Mouse (Mus musculus): ENCODE results near the gene Prpf19. TPM values are rescaled to one million over a fixed set of nuclear protein-coding genes. Genes with fewer than 3 reads are reported as not detected.

Prpf19 gene
- total RNA-seq, 2 experiments from 2014 or later, result 195 to 208 TPM

DNA sequence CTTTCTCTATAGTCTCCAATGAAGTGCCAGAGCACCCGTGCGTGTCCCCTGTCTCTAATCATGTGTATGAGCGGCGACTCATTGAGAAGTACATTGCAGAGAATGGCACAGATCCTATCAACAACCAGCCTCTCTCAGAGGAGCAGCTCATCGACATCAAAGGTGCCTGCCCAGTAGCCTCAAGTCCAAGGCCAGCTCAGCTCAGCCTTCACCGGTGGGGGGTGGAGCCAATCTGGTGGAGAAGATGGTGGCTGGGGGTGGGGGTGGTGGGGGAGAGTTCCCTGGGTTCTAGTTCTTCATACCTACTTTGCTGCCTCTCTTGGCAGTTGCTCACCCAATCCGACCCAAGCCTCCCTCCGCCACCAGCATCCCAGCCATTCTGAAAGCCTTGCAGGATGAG is 2.5 kb downstream of the Prpf19 start:
- intact Hi-C loops (cut with DNase I), result no loop called here

DNA sequence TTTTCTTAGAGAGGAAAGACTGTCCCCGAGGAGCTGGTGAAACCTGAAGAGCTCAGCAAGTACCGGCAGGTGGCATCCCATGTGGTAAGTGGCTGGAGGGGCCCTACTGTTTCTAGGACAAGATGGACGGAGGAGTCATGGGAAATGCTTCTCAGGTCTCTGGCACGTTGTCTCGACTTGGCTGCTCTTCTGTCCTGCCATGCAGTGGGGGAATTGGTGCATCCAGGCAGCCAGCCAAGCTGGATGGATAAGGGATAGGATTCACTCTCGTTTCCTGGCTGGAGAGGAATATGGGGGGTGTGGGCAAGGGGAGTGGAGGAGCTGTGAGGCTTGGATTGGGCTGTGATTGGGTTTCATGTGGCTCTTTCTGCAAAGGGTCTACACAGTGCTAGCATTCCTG is 5.3 kb downstream of the Prpf19 start:
- H3K4me3 ChIP-seq, result no peak overlapping the region
- no peak for DNase-seq (ENCODE audit: extremely low spot score in 1 of 2, low spot score in 2 of 2)
- intact Hi-C loops (cut with DNase I), result no loop called here

More for the DNA sequence above, 2.5 kb downstream of the Prpf19 start:
- H3K27ac ChIP-seq, result no peak overlapping the region
- H3K4me3 ChIP-seq, result no peak overlapping the region
- no peak for TF ChIP-seq CTCF (IDR thresholded peaks at IDR 0.05)
- DNase-seq (ENCODE audit: extremely low spot score in 1 of 2, low spot score in 2 of 2), result no peak

DNA sequence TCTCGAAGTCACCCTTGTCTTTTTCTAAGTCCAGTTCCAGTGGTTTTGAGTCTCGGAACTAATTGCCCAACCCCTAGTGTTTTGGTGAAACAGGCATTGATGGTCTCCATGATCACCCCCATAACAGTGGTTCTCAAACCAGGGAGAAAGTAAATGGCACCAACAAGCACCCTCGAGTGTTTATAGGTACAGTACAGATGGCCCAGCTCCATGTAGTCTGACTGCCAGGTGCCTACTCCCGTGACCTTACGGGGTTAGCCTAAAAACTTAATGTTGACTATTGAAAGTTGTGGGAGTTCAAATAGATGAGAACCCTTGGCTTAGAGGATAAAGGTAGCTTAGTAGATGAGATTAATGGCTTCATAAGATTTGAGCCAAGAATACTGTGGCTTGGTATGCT is 6.0 kb downstream of the Prpf19 start:
- no peak overlapping the region for H3K27ac ChIP-seq
- no peak for DNase-seq (ENCODE audit: extremely low spot score in 1 of 2, low spot score in 2 of 2)
- H3K4me3 ChIP-seq, result no peak overlapping the region
- TF ChIP-seq CTCF (IDR thresholded peaks at IDR 0.05), result no peak
- intact Hi-C loops (cut with DNase I), result no loop called here

More for the DNA sequence above, 5.3 kb downstream of the Prpf19 start:
- TF ChIP-seq CTCF (IDR thresholded peaks at IDR 0.05), result no peak
- H3K27ac ChIP-seq, result no peak overlapping the region

DNA sequence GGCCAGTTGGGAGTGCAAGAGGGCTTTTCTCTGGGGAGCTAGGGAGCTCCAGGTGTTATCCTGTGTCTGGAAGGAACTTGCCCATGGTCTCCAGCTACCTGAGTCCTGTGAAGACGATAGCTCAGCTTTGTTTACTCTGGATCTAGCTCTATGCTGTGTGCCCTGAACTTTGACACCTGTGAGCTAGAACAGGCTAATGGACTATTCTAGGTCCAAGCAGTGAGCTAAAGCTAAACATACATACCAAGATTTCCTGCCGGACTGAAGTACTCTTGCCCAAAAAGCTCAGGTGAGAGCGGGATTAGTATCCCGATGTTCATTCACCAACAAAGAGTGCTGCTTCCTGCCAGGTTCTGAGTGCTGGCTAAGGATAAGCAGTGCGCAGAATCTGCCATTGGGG is 9.5 kb downstream of the Prpf19 start:
- no peak overlapping the region for H3K4me3 ChIP-seq
- H3K27ac ChIP-seq, result peak overlapping the region; percentile 66
- no peak for DNase-seq (ENCODE audit: extremely low spot score in 1 of 2, low spot score in 2 of 2)
- intact Hi-C loops (cut with DNase I), result no loop called here
- no peak for TF ChIP-seq CTCF (IDR thresholded peaks at IDR 0.05)

DNA sequence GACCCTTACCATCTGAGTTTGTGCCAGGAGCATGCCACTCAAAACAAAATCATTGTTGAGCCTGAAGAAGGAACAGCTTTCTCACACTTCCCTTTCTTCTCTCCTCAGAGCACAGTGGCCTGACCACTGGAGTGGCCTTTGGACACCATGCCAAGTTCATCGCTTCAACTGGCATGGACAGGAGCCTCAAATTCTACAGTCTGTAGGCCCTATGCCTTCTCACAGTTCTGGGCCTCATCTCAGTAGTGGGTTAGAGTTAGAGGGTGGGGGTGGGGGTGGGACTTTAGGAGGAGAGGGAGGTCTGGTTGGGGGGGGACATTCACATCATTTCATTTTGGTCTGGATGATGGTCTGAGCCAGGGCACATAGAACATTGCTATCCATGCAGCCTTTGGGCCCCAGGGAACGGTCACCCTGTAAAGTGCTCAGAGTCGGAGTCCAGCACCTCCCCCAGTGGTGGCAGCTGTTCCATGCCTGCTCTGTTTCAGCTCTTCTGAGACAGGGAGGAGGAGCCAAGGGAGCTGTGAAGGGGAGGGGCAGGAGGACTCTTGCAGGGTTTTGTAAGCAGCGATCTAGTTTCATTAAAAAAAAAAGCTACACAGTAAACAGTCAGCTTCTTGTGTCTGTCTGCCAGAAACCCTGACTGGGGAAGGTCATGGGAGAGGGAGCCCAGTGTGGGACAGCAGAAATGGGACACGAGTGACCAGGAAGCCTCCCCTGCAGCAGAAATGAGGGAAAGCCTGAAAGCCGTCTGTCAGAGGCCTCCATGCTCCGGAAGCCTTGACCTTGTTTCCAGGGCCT is 10.1 kb downstream of the Prpf19 start:
- DNase-seq (ENCODE audit: extremely low spot score in 1 of 2, low spot score in 2 of 2), result peak; percentile 39 to 62
- H3K27ac ChIP-seq, result peak overlapping the region; percentile 69
- H3K4me3 ChIP-seq, result no peak overlapping the region
- no peak; the same call in 1 of the 2 replicates for TF ChIP-seq CTCF (IDR thresholded peaks at IDR 0.05)
- intact Hi-C loops (cut with DNase I), result no loop called here

DNA sequence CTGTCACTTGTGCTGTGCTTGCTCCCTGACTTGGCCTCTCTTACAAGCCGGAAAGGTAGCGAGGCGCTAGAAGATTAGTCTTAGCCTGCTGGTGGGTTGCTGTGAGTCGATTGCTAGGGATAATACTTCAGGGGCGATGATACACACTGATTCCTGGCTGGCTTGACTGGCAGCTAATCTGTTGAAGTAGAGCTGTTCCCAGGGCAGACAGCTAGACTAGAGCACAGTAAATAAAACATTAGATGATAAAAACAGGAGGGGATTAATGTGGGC is 10.6 kb downstream of the Prpf19 start:
- H3K27ac ChIP-seq, result peak overlapping the region; percentile 69
- H3K4me3 ChIP-seq, result no peak overlapping the region
- intact Hi-C loops (cut with DNase I), result no loop called here
- TF ChIP-seq CTCF (IDR thresholded peaks at IDR 0.05), result no peak
- DNase-seq (ENCODE audit: extremely low spot score in 1 of 2, low spot score in 2 of 2), result no peak

DNA sequence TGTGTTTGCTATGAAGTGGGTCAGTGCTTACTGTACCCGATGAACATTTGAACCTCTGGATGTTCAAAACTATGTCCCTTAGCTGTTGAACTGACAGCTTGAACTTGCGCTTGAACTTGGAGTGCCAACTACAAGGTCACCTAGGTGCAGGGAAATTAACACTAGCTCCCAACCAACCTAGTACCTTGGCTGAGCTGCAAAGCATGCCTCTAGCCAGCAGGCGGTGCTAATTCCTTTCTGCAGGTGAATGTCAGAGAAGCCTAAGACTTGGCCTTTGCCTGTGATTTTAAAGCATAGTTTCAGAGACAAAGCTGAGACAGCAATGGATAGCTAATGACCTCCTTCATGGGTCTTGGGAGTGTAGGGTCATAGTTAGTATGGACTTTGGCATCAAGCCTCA is 12.9 kb downstream of the Prpf19 start:
- peak; percentile 78 for TF ChIP-seq CTCF (IDR thresholded peaks at IDR 0.05)
- no peak overlapping the region for H3K4me3 ChIP-seq
- no peak overlapping the region for H3K27ac ChIP-seq
- intact Hi-C loops (cut with DNase I), result loop anchor here (2.0 kb wide), 1 partner anchor 51 kb away; no protein-coding TSS in a partner anchor
- peak; percentile 55 to 57 for DNase-seq (ENCODE audit: extremely low spot score in 1 of 2, low spot score in 2 of 2)

DNA sequence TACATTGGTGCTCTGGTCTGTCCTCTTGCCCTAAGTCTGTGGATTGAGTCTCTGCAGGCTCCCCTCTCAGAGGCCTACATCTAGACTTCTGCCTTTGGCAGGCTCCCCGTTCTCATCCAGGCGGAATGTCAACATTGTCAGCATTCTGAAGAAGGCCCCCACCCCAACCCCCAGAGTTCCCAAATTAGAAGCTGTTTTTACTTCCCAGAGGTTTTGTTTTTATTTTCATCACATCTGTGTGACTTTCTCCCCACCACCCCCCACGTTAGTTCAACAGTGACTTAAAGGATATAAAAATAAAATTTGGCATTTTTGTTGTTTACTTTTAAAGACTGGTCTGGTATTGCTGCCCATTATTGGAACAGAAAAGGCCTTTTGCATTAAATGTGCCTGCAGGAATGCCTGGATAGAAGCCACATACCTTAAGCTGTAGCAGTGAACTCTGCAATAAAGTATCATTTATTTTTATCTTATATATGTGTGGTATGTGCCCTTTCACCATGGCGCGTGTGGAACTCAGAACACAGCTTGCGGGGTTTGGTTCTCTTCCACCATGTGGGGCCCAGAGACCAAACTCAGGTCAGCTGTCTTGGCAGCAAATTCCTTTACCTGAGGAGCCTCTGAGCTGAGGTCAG is 14.2 kb downstream of the Prpf19 start:
- no peak for TF ChIP-seq CTCF (IDR thresholded peaks at IDR 0.05)
- intact Hi-C loops (cut with DNase I), result loop anchor here (2.0 kb wide), 1 partner anchor 50 kb away; no protein-coding TSS in a partner anchor
- H3K27ac ChIP-seq, result no peak overlapping the region
- no peak for DNase-seq (ENCODE audit: extremely low spot score in 1 of 2, low spot score in 2 of 2)
- no peak overlapping the region for H3K4me3 ChIP-seq

DNA sequence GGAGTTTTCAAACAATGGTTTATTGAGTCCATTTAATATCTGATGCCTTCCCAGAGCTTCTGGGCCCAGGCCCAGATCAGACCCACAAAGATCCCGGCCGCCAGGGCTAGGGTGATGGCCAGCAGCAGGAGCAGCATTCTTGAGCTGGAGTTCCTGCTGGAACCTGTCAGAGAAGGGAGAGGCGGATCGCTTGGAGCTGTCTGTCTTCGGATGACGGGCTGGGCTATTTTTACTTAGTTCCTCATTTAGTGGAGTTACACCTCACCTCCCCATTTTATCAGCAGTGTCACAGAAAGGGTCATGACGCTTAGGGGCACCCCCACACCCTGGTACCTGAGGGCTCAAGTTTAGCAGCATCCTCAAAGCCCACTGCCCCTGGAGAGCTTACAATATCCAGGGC is 19.3 kb downstream of the Prpf19 start:
- intact Hi-C loops (cut with DNase I), result no loop called here
- no peak for TF ChIP-seq CTCF (IDR thresholded peaks at IDR 0.05)
- Histone ChIP-seq H3K27ac (no peak overlapping the region), H3K4me3 (no peak overlapping the region)
- DNase-seq (ENCODE audit: extremely low spot score in 1 of 2, low spot score in 2 of 2), result no peak

DNA sequence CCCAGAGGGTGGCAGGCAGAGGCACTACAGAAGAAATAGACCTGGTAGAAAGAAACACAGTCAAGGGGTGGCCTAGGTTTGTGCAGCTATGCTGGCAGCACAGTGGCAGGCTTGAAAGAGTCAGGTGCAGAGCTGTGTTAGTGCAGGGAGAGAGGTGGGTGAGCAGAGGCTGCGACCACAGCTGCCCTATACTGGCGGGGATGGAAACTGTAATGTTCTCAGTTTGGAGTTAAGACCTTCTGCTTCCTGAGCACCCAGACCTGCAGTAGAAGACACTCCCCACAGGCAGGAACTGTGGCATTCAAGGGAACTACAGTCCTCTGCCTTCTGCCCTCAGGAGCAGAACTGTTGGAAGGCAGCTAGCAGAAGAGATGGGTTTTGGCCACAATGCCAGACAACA is 19.8 kb downstream of the Prpf19 start:
- no peak overlapping the region for H3K4me3 ChIP-seq

DNA sequence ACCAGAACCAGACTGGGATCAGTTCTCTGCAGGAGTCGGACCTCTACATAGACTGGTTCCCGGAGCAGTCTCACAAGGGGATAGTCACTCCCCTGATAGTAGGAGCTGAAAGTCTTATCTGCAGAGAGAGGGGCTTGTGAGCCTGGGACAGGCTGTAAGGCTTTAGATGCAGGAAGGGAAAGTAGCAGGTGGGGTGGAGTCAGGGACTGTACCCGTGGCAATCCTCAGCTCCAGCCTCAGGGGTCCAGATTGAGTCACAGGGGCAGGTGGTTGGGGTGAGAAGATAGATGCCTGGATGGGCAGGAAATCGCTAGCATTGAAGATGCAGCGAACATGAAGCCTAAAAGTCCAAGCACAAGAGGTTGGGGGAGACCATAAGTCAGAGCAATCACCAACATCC is 21.5 kb downstream of the Prpf19 start:
- TF ChIP-seq CTCF (IDR thresholded peaks at IDR 0.05), result no peak
- DNase-seq (ENCODE audit: extremely low spot score in 1 of 2, low spot score in 2 of 2), result no peak
- no peak overlapping the region for H3K27ac ChIP-seq
- no peak overlapping the region for H3K4me3 ChIP-seq
- intact Hi-C loops (cut with DNase I), result no loop called here

More for the DNA sequence above, 19.8 kb downstream of the Prpf19 start:
- H3K27ac ChIP-seq, result no peak overlapping the region
- TF ChIP-seq CTCF (IDR thresholded peaks at IDR 0.05), result no peak
- DNase-seq (ENCODE audit: extremely low spot score in 1 of 2, low spot score in 2 of 2), result no peak
- intact Hi-C loops (cut with DNase I), result no loop called here

DNA sequence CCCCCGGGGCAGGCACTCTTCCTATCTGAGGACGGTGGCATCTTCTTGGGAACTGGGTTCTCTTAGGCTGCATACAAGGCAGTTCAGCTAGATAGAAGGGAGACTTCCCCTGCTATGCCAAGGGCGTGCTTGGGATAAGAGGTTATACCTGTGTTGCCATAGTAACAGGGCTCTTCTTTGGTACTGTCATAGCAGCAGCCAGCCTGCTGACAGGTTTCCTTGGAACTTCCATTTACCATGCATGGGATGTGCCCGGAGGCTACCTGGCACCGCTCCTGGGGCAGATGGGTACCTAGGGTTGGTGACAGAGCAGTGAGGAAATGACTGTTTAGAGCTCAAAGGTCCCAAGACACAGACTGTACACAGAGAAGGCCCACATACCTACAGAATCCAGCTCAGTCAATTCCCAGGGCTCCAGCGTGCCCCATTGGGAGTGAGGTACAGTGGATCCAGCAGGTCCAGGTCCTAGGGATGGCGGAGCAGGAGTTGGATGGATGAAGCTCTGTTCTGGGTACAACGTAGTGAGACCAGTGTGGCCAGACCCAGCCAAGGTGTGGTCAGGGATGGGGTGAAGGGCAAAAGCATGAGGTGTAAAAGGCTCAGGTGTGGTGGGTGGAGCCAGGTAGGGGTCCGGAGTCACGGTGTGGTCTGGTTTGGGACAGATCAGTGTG is 23.4 kb downstream of the Prpf19 start:
- no peak overlapping the region for H3K4me3 ChIP-seq
- H3K27ac ChIP-seq, result no peak overlapping the region
- intact Hi-C loops (cut with DNase I), result no loop called here

More for the DNA sequence above, 23.4 kb downstream of the Prpf19 start:
- no peak for TF ChIP-seq CTCF (IDR thresholded peaks at IDR 0.05)
- DNase-seq (ENCODE audit: extremely low spot score in 1 of 2, low spot score in 2 of 2), result no peak

Measured in left cerebral cortex, adult 2 months (tissue).